Mouse (Mus musculus): ENCODE results near the gene Zfp775. TPM values are rescaled to one million over a fixed set of nuclear protein-coding genes. Genes with fewer than 3 reads are reported as not detected.

The Zfp775 gene
- polyA plus RNA-seq, 1 experiment from 2014 or later = 17.4 TPM

GRCm38 (mm10) chr6:48579215-48579648, 22.6 kb upstream of the Zfp775 start:
- no peaks in the 10 kb centered on the region for H3K4me1 ChIP-seq (ENCODE audit: control insufficient read depth, insufficient read depth, low read length)
- H3K27me3 ChIP-seq (replicated peaks; ENCODE audit: control insufficient read depth, insufficient read depth, low read length) = no peaks in the 10 kb centered on the region
- H3K4me3 ChIP-seq (ENCODE audit: low read depth, low read length) = no peak overlapping the region
- no peak overlapping the region for H3K9ac ChIP-seq (ENCODE audit: low read length)
- no peaks in the 10 kb centered on the region for H3K9me3 ChIP-seq (replicated peaks; ENCODE audit: control insufficient read depth, low read length)
- ATAC-seq = no peak
- H3K36me3 ChIP-seq (ENCODE audit: control insufficient read depth, insufficient read depth, low read length) = no peaks in the 10 kb centered on the region
- 42% methylated on average over 5 of the region's 5 CpGs for WGBS
- no peak overlapping the region for H3K27ac ChIP-seq (ENCODE audit: low read depth, low read length)
- DNase-seq (ENCODE audit: low spot score) = no peak
- H3K4me2 ChIP-seq (ENCODE audit: low read length) = no peak overlapping the region

DNA sequence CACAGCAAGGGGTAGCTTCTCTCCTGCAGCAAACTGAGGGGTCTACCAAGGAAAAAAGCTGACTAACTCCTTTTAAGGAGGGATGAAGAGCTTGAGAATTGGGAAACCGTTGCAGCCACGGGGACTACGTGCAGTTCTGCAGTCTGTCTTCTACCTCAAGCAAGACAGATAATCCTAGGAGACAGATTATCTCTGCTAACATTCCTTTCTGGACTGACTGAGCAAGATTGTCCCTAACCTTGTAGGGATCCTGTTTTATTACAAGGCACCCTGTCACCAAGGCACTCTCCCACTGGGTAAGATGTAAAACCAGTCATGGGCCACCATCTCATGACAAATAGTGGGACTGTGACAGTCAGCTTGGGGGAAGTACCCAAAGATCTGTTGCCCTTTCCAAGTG, 20.6 kb upstream of the Zfp775 start:
- Histone ChIP-seq H3K4me2 (ENCODE audit: low read length) (no peak overlapping the region), H3K27ac (ENCODE audit: low read depth, low read length) (no peak overlapping the region), H3K27me3 (replicated peaks; ENCODE audit: control insufficient read depth, insufficient read depth, low read length) (no peaks in the 10 kb centered on the region), H3K4me3 (ENCODE audit: low read depth, low read length) (no peak overlapping the region), H3K36me3 (ENCODE audit: control insufficient read depth, insufficient read depth, low read length) (no peaks in the 10 kb centered on the region), H3K4me1 (ENCODE audit: control insufficient read depth, insufficient read depth, low read length) (no peaks in the 10 kb centered on the region), H3K9ac (ENCODE audit: low read length) (no peak overlapping the region), H3K9me3 (replicated peaks; ENCODE audit: control insufficient read depth, low read length) (no peaks in the 10 kb centered on the region)
- DNase-seq (ENCODE audit: low spot score) = no peak
- no peak for ATAC-seq
- WGBS = 25% methylated on average over 3 of the region's 3 CpGs

DNA sequence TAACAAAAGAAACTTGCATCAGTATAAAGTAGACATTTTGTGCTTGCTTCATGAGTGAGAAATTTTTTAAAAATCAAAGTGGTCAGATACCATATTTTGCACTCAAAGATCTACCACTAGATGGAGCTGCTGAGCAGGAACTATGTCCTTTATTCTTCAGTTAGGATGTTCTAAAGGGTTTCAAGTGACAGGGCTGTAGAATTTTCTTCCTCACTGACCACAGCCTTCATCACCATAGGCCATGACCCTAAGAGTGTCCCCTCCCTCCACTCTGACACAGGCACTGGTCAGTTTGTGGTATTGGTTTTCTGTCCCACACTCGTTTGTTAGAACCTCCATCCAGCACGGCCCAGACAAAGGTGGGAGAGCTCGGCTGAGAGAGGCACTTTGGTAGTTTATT, 19.8 kb upstream of the Zfp775 start:
- peak; percentile 40; the same call in 1 of the 2 replicates for ATAC-seq
- Histone ChIP-seq H3K4me1 (ENCODE audit: control insufficient read depth, insufficient read depth, low read length) (no peaks in the 10 kb centered on the region), H3K27me3 (replicated peaks; ENCODE audit: control insufficient read depth, insufficient read depth, low read length) (no peaks in the 10 kb centered on the region), H3K4me3 (ENCODE audit: low read depth, low read length) (no peak overlapping the region), H3K4me2 (ENCODE audit: low read length) (no peak overlapping the region), H3K9me3 (replicated peaks; ENCODE audit: control insufficient read depth, low read length) (no peaks in the 10 kb centered on the region), H3K9ac (ENCODE audit: low read length) (no peak overlapping the region), H3K27ac (ENCODE audit: low read depth, low read length) (no peak overlapping the region), H3K36me3 (ENCODE audit: control insufficient read depth, insufficient read depth, low read length) (no peaks in the 10 kb centered on the region)
- DNase-seq (ENCODE audit: low spot score) = peak; percentile 82
- 65% methylated on average over 3 of the region's 3 CpGs for WGBS

GRCm38 (mm10) chr6:48589194-48589750, 12.6 kb upstream of the Zfp775 start, which contains the start of gene Gm45021:
TSS of gene Gm45021 (plus strand) at chr6:48589610.
- WGBS = 72% methylated on average over 6 of the region's 6 CpGs
- H3K4me3 ChIP-seq (ENCODE audit: low read depth, low read length) = no peak within 1 kb of the TSS
- ATAC-seq = no peak

GRCm38 (mm10) chr6:48591221-48591845, 10.5 kb upstream of the Zfp775 start:
- no peak for ATAC-seq
- Histone ChIP-seq H3K4me3 (ENCODE audit: low read depth, low read length) (no peak overlapping the region), H3K9ac (ENCODE audit: low read length) (no peak overlapping the region), H3K9me3 (replicated peaks; ENCODE audit: control insufficient read depth, low read length) (peaks cover 2% of the 10 kb centered on the region; the same call in 1 of the 2 replicates), H3K27me3 (replicated peaks; ENCODE audit: control insufficient read depth, insufficient read depth, low read length) (no peaks in the 10 kb centered on the region), H3K27ac (ENCODE audit: low read depth, low read length) (no peak overlapping the region), H3K4me2 (ENCODE audit: low read length) (no peak overlapping the region), H3K36me3 (ENCODE audit: control insufficient read depth, insufficient read depth, low read length) (peaks cover 4% of the 10 kb centered on the region), H3K4me1 (ENCODE audit: control insufficient read depth, insufficient read depth, low read length) (peaks cover 13% of the 10 kb centered on the region)
- 91% methylated on average over 3 of the region's 3 CpGs for WGBS
- DNase-seq (ENCODE audit: low spot score) = no peak

More at GRCm38 (mm10) chr6:48589194-48589750, 12.6 kb upstream of the Zfp775 start, which contains the start of gene Gm45021:
- no peak within 1 kb of the TSS for H3K9ac ChIP-seq (ENCODE audit: low read length)
- H3K4me2 ChIP-seq (ENCODE audit: low read length) = no peak within 1 kb of the TSS
- no peaks in the 10 kb centered on the region for H3K36me3 ChIP-seq (ENCODE audit: control insufficient read depth, insufficient read depth, low read length)
- H3K9me3 ChIP-seq (replicated peaks; ENCODE audit: control insufficient read depth, low read length) = no peaks in the 10 kb centered on the region
- DNase-seq (ENCODE audit: low spot score) = no peak
- H3K27ac ChIP-seq (ENCODE audit: low read depth, low read length) = no peak within 1 kb of the TSS
- H3K4me1 ChIP-seq (ENCODE audit: control insufficient read depth, insufficient read depth, low read length) = peaks cover 6% of the 10 kb centered on the region; the same call in 1 of the 2 replicates
- no peaks in the 10 kb centered on the region for H3K27me3 ChIP-seq (replicated peaks; ENCODE audit: control insufficient read depth, insufficient read depth, low read length)

- H3K9ac ChIP-seq (ENCODE audit: low read length) = no peak overlapping the region
- no peak overlapping the region for H3K4me2 ChIP-seq (ENCODE audit: low read length)
- 94% methylated on average over 6 of the region's 6 CpGs for WGBS
- H3K4me1 ChIP-seq (ENCODE audit: control insufficient read depth, insufficient read depth, low read length) = peaks cover 13% of the 10 kb centered on the region
- H3K36me3 ChIP-seq (ENCODE audit: control insufficient read depth, insufficient read depth, low read length) = peaks cover 9% of the 10 kb centered on the region
- no peaks in the 10 kb centered on the region for H3K27me3 ChIP-seq (replicated peaks; ENCODE audit: control insufficient read depth, insufficient read depth, low read length)
- no peak for ATAC-seq
- no peak for DNase-seq (ENCODE audit: low spot score)
- H3K27ac ChIP-seq (ENCODE audit: low read depth, low read length) = no peak overlapping the region
- peaks cover 7% of the 10 kb centered on the region; the same call in 1 of the 2 replicates for H3K9me3 ChIP-seq (replicated peaks; ENCODE audit: control insufficient read depth, low read length)
- no peak overlapping the region for H3K4me3 ChIP-seq (ENCODE audit: low read depth, low read length)
Observed at GRCm38 (mm10) chr6:48591871-48592270, 10.0 kb upstream of the Zfp775 start.

GRCm38 (mm10) chr6:48593158-48594042, 8.5 kb upstream of the Zfp775 start, which contains the start of the genes Repin1 and Gm44965:
TSS of gene Repin1 (plus strand) at chr6:48593883.
TSS of gene Gm44965 (plus strand) at chr6:48593941.
- DNase-seq (ENCODE audit: low spot score) (peak; percentile 89), ATAC-seq (peak; percentile 91)
- Histone ChIP-seq H3K4me2 (ENCODE audit: low read length) (peak within 1 kb of the TSS; percentile 73), H3K4me1 (ENCODE audit: control insufficient read depth, insufficient read depth, low read length) (peaks cover 13% of the 10 kb centered on the region), H3K36me3 (ENCODE audit: control insufficient read depth, insufficient read depth, low read length) (peaks cover 24% of the 10 kb centered on the region), H3K9me3 (replicated peaks; ENCODE audit: control insufficient read depth, low read length) (peaks cover 18% of the 10 kb centered on the region; the same call in 1 of the 2 replicates), H3K9ac (ENCODE audit: low read length) (peak within 1 kb of the TSS; percentile 86), H3K27ac (ENCODE audit: low read depth, low read length) (peak within 1 kb of the TSS; percentile 90), H3K4me3 (ENCODE audit: low read depth, low read length) (peak within 1 kb of the TSS; percentile 75), H3K27me3 (replicated peaks; ENCODE audit: control insufficient read depth, insufficient read depth, low read length) (no peaks in the 10 kb centered on the region)
- 3% methylated on average over 45 of the region's 45 CpGs for WGBS

DNA sequence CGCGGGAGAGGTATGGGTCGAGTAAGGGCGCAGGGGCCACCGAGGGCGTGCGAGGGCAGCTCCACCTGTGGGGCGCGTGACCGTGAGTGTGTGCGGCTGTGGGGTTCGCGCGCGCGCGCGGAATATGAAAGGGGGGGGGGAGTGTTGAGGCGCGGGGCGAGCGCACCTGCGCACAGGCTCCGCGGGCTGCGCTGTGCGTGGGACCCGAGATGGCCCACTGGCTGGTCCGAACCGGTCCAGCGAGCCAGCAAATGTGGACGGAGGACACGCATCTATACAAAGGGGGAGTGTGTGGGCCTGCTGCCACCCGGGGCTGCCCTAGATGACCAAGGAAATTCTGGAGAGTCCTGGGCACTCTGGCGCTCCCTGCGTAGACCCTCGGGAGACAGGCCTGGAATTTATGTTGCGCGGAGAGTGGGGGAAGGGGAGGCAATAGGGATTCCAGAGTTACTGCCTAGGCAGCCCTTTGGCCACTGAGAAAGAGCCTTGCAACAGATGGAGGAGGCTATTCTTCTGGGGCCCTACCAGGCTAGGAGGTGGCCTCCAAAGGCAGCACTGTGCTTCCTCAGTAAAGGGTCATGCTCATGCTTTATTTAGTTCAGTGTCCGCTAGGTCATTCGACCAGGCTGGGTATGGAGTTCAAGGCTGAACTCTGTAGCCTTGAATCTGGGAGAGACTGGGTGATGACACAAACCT, 7.7 kb upstream of the Zfp775 start:
- H3K36me3 ChIP-seq (ENCODE audit: control insufficient read depth, insufficient read depth, low read length) = peaks cover 32% of the 10 kb centered on the region
- peak; percentile 63 for DNase-seq (ENCODE audit: low spot score)
- WGBS = under 1% methylated on average over 37 of the region's 41 CpGs

More for the DNA sequence above, 7.7 kb upstream of the Zfp775 start:
- Histone ChIP-seq H3K27me3 (replicated peaks; ENCODE audit: control insufficient read depth, insufficient read depth, low read length) (no peaks in the 10 kb centered on the region), H3K9ac (ENCODE audit: low read length) (peak overlapping the region; percentile 86), H3K4me3 (ENCODE audit: low read depth, low read length) (peak overlapping the region; percentile 75), H3K4me2 (ENCODE audit: low read length) (peak overlapping the region; percentile 73), H3K4me1 (ENCODE audit: control insufficient read depth, insufficient read depth, low read length) (peaks cover 13% of the 10 kb centered on the region), H3K27ac (ENCODE audit: low read depth, low read length) (peak overlapping the region; percentile 90), H3K9me3 (replicated peaks; ENCODE audit: control insufficient read depth, low read length) (peaks cover 18% of the 10 kb centered on the region; the same call in 1 of the 2 replicates)
- peak; percentile 66 for ATAC-seq
